12 mouse cellular contexts compared by ENCODE assay signal in the genomic region with DNA sequence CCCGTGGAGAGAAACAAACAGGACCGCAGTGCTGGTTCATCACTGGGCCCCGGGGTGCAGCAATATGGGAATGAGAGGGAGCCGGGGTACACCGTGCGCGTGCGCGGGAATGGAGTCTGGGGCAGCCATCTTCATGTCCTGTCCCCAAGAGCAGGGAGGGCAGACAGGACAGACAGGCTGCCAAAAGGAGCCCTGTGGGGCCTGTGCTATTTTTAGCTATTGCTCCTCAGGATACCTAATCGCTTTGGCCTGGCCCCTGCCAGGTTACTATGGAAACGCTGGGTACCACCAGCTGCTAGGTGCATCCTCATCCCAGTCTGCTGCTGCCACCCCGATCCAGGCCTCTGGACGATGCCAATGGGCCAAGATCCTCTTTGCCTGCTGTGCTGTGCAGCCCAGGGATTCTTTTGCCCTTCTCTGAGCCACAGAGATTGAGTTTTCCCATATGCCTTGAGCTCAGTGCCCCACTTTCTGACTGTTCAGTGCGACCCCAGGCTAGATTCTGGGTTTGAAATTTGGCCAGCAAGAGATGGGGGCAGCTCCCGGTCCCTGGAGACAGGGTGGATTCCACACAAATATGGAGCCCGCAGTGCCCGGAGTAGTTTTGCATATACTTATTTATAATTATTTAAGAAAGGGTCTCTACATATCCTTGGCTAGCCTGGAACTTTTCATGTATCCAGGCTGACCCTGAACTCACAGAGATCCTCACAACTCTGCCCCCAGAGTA. TPM values are rescaled to one million over a fixed set of nuclear protein-coding genes. Genes with fewer than 3 reads are reported as not detected.
A peak's percentile ranks its signal among the peaks of the same experiment; 100 is the strongest.
DNase-seq lines count a peak whose midpoint lies in the region; ATAC-seq lines count a peak whose summit lies in the region.
"Had no signal": no experiment of that assay in that cellular context is flagged by ENCODE, and none has a peak within 500 bp of the region (broad histone marks: within the 10 kb centered on the region; RNA-seq: fewer than 3 reads in every experiment).

No protein-coding gene starts in this region.

- peak; percentile 32 for DNase-seq in heart, postnatal 4 days
- peak; percentile 78 for DNase-seq in forebrain, embryonic 14.5 days (ENCODE audit: low spot score)
- no peak for DNase-seq in c-Kit-positive CD71-positive TER-119-positive erythroid progenitor cells, embryonic 14.5 days (ENCODE audit: low spot score)
- DNase-seq in frontal cortex, postnatal 36 days (ENCODE audit: low spot score in 2 of 2) = no peak

- H3K27me3 ChIP-seq in heart, embryonic 11.5 days (ENCODE audit: control insufficient read depth, insufficient read depth, low read length) = 0 out of 2 replicates have a peak, but pooled peaks cover under 1% of the 10 kb centered on the region
- H3K27me3 ChIP-seq in forebrain, embryonic 14.5 days (replicated peaks; ENCODE audit: control insufficient read depth, insufficient read depth, low read length) = no peaks in the 10 kb centered on the region
- H3K27me3 ChIP-seq in midbrain, embryonic 13.5 days = no peaks in the 10 kb centered on the region
- H3K27me3 ChIP-seq: embryonic facial prominence, embryonic 15.5 days had no signal

- ATAC-seq in heart, embryonic 11.5 days (replicated peaks; ENCODE audit: insufficient number of reproducible peaks, low FRiP score, low TSS enrichment) = no peak
- ATAC-seq in cerebellum, adult (ENCODE audit: insufficient number of reproducible peaks, low FRiP score, low TSS enrichment) = peak; percentile 85
- ATAC-seq in forebrain, embryonic 14.5 days = peak; percentile 19
- ATAC-seq in midbrain, embryonic 13.5 days = 0 out of 2 replicates have a peak, but pooled peaks have one; percentile 7
- ATAC-seq in megakaryocyte-erythroid progenitor cell, adult 5-6 weeks (replicated peaks; ENCODE audit: low FRiP score, low TSS enrichment, poor library complexity, severe bottlenecking) = no peak

- no peak overlapping the region for H3K27ac ChIP-seq in heart, embryonic 11.5 days (ENCODE audit: low read depth, low read length)
- peak overlapping the region; percentile 76 for H3K27ac ChIP-seq in forebrain, embryonic 14.5 days (ENCODE audit: low read depth, low read length)
- peak overlapping the region; percentile 70 for H3K27ac ChIP-seq in midbrain, embryonic 13.5 days
- H3K27ac ChIP-seq: embryonic facial prominence, embryonic 15.5 days had no signal

- no peak overlapping the region for H3K9ac ChIP-seq in heart, embryonic 11.5 days (ENCODE audit: low read depth, low read length)
- peak overlapping the region; percentile 29; the same call in 1 of the 2 replicates for H3K9ac ChIP-seq in forebrain, embryonic 14.5 days (ENCODE audit: low read length)
- H3K9ac ChIP-seq in midbrain, embryonic 13.5 days (replicated peaks) = no peak overlapping the region
- H3K9ac ChIP-seq: embryonic facial prominence, embryonic 15.5 days had no signal

- 63% methylated on average over 17 of the region's 17 CpGs for WGBS in heart, embryonic 11.5 days (ENCODE audit: insufficient replicate concordance)
- WGBS in forebrain, embryonic 14.5 days = 46% methylated on average over 17 of the region's 17 CpGs
- 57% methylated on average over 17 of the region's 17 CpGs for WGBS in midbrain, embryonic 13.5 days

- no peaks in the 10 kb centered on the region for H3K36me3 ChIP-seq in heart, embryonic 11.5 days (ENCODE audit: control insufficient read depth, insufficient read depth, low read length)
- no peaks in the 10 kb centered on the region for H3K36me3 ChIP-seq in forebrain, embryonic 14.5 days (ENCODE audit: control insufficient read depth, insufficient read depth, low read length)
- no peaks in the 10 kb centered on the region for H3K36me3 ChIP-seq in midbrain, embryonic 13.5 days
- H3K36me3 ChIP-seq: embryonic facial prominence, embryonic 15.5 days had no signal

- H3K4me2 ChIP-seq in heart, embryonic 11.5 days = no peak overlapping the region
- H3K4me2 ChIP-seq in forebrain, embryonic 14.5 days (ENCODE audit: low read length) = no peak overlapping the region
- H3K4me2 ChIP-seq in midbrain, embryonic 13.5 days (replicated peaks) = 0 out of 2 replicates have a peak overlapping the region, but pooled peaks have one; percentile 0
- H3K4me2 ChIP-seq: embryonic facial prominence, embryonic 15.5 days had no signal

- no peaks in the 10 kb centered on the region for H3K9me3 ChIP-seq in heart, embryonic 11.5 days (replicated peaks; ENCODE audit: control insufficient read depth, low read length)
- H3K9me3 ChIP-seq in forebrain, embryonic 14.5 days (replicated peaks; ENCODE audit: control insufficient read depth, low read length) = no peaks in the 10 kb centered on the region
- H3K9me3 ChIP-seq in midbrain, embryonic 13.5 days = no peaks in the 10 kb centered on the region
- H3K9me3 ChIP-seq: embryonic facial prominence, embryonic 15.5 days; megakaryocyte, embryonic 14.5 days had no signal

- no peak overlapping the region for H3K4me3 ChIP-seq in heart, embryonic 11.5 days (ENCODE audit: low read depth, low read length)
- no peak overlapping the region for H3K4me3 ChIP-seq in forebrain, embryonic 14.5 days (ENCODE audit: low read depth, low read length)
- H3K4me3 ChIP-seq in midbrain, embryonic 13.5 days (replicated peaks) = no peak overlapping the region
- H3K4me3 ChIP-seq: embryonic facial prominence, embryonic 15.5 days; megakaryocyte, embryonic 14.5 days had no signal

- no peaks in the 10 kb centered on the region for H3K4me1 ChIP-seq in heart, embryonic 11.5 days (ENCODE audit: control insufficient read depth, insufficient read depth, low read length)
- H3K4me1 ChIP-seq in forebrain, embryonic 14.5 days (ENCODE audit: control insufficient read depth, insufficient read depth, low read length) = peaks cover 35% of the 10 kb centered on the region
- H3K4me1 ChIP-seq in midbrain, embryonic 13.5 days (replicated peaks) = peaks cover 66% of the 10 kb centered on the region

RNA-seq across cellular contexts. Expression of gene Gm20219, which starts 6.9 kb away (rescaled TPM):
- total RNA-seq in heart, postnatal 4 days (2021) = under 1 TPM; 0.54 to 0.71 TPM
- 0.28 and 0.62 TPM in 2 replicates for polyA plus RNA-seq in heart, embryonic 11.5 days (2014; fragmentation: Nextera tagmentation; extraction: Ambion mirVana)
- polyA plus RNA-seq in forebrain, embryonic 14.5 days (2014; fragmentation: Nextera tagmentation; extraction: Ambion mirVana) = 0.36 and 0.57 TPM in 2 replicates
- 0.90 and 1.3 TPM in 2 replicates for polyA plus RNA-seq in midbrain, embryonic 13.5 days (2015; fragmentation: Nextera tagmentation; extraction: Ambion mirVana)
- 2.8 TPM in 1 of 2 replicates, not detected in the other for total RNA-seq in megakaryocyte-erythroid progenitor cell, adult 5-6 weeks (2014; fragmentation: Nextera tagmentation)
- total RNA-seq in megakaryocyte-erythroid progenitor cell, adult 5-6 weeks (2017) = not detected in 2 replicates

RNA-seq across cellular contexts. Expression of gene Znrf4, which starts 35.0 kb away (rescaled TPM):
- not detected for total RNA-seq in heart, postnatal 4 days (2021)
- not detected in 2 replicates for polyA plus RNA-seq in heart, embryonic 11.5 days (2014; fragmentation: Nextera tagmentation; extraction: Ambion mirVana)
- 0.14 TPM in 1 of 2 replicates, not detected in the other for polyA plus RNA-seq in forebrain, embryonic 14.5 days (2014; fragmentation: Nextera tagmentation; extraction: Ambion mirVana)
- 0.17 TPM in 1 of 2 replicates, not detected in the other for polyA plus RNA-seq in midbrain, embryonic 13.5 days (2015; fragmentation: Nextera tagmentation; extraction: Ambion mirVana)
- not detected in 2 replicates for total RNA-seq in megakaryocyte-erythroid progenitor cell, adult 5-6 weeks (2014; fragmentation: Nextera tagmentation)
- not detected in 2 replicates for total RNA-seq in megakaryocyte-erythroid progenitor cell, adult 5-6 weeks (2017)
- total RNA-seq: hematopoietic stem cell, adult 5-6 weeks had no signal
- polyA plus RNA-seq: embryonic facial prominence, embryonic 15.5 days; limb, embryonic 11.5 days had no signal

RNA-seq across cellular contexts. Expression of gene Safb2, which starts 37.1 kb away (rescaled TPM):
- 10 to 100 TPM; 69.2 to 70.0 TPM for total RNA-seq in heart, postnatal 4 days (2021)
- 47.7 and 48.0 TPM in 2 replicates for polyA plus RNA-seq in heart, embryonic 11.5 days (2014; fragmentation: Nextera tagmentation; extraction: Ambion mirVana)
- polyA plus RNA-seq in forebrain, embryonic 14.5 days (2014; fragmentation: Nextera tagmentation; extraction: Ambion mirVana) = 28.7 and 36.7 TPM in 2 replicates
- polyA plus RNA-seq in midbrain, embryonic 13.5 days (2015; fragmentation: Nextera tagmentation; extraction: Ambion mirVana) = 74.1 and 89.0 TPM in 2 replicates
- total RNA-seq in megakaryocyte-erythroid progenitor cell, adult 5-6 weeks (2014; fragmentation: Nextera tagmentation) = 158 and 166 TPM in 2 replicates
- 108 and 115 TPM in 2 replicates for total RNA-seq in megakaryocyte-erythroid progenitor cell, adult 5-6 weeks (2017)

RNA-seq across cellular contexts. Expression of gene Safb, which starts 37.3 kb away (rescaled TPM):
- 10 to 100 TPM; 89.2 to 92.5 TPM for total RNA-seq in heart, postnatal 4 days (2021)
- 65.9 and 77.3 TPM in 2 replicates for polyA plus RNA-seq in heart, embryonic 11.5 days (2014; fragmentation: Nextera tagmentation; extraction: Ambion mirVana)
- polyA plus RNA-seq in forebrain, embryonic 14.5 days (2014; fragmentation: Nextera tagmentation; extraction: Ambion mirVana) = 57.9 and 83.5 TPM in 2 replicates
- polyA plus RNA-seq in midbrain, embryonic 13.5 days (2015; fragmentation: Nextera tagmentation; extraction: Ambion mirVana) = 112 and 127 TPM in 2 replicates
- 122 and 171 TPM in 2 replicates for total RNA-seq in megakaryocyte-erythroid progenitor cell, adult 5-6 weeks (2014; fragmentation: Nextera tagmentation)
- total RNA-seq in megakaryocyte-erythroid progenitor cell, adult 5-6 weeks (2017) = 92.4 and 103 TPM in 2 replicates

Comparison
In these comparisons a context has a peak if more than half of its experiments do, and no peak if none do; other contexts are left out.
1. DNase-seq: peak in heart, postnatal 4 days (single experiment) and forebrain, embryonic 14.5 days (single experiment); none in c-Kit-positive CD71-positive TER-119-positive erythroid progenitor cells, embryonic 14.5 days (single experiment) and frontal cortex, postnatal 36 days (0 of 2).
2. ATAC-seq: peak in cerebellum, adult (single experiment), forebrain, embryonic 14.5 days (single experiment) and midbrain, embryonic 13.5 days (single experiment); none in heart, embryonic 11.5 days (single experiment) and megakaryocyte-erythroid progenitor cell, adult 5-6 weeks (single experiment).